Mouse (Mus musculus) urinary bladder, postnatal 25 days (tissue): ENCODE measurements at regions not wholly inside any gene's neighbourhood (a gene's known extent, or its start where the extent isn't known, plus 50 kb on each side); places are given as distances from the start of the nearest gene placed in this dataset.
A peak's percentile ranks its signal among the peaks of the same experiment; 100 is the strongest.

Experiments used
- DNase-seq: peaks from one replicate; pipeline ENCODE4 v3.0.0; 2022; ENCODE audit warnings: low spot score

- DNase-seq = no peak
Observed at GRCm38 (mm10) chr6:25321446-25321845, 365.3 kb upstream of the Tmem229a start.

- no peak for DNase-seq
Observed at GRCm38 (mm10) chr6:25320291-25320844, 364.3 kb upstream of the Tmem229a start.

- no peak for DNase-seq
Observed at GRCm38 (mm10) chr6:25307471-25307870, 351.4 kb upstream of the Tmem229a start.

GRCm38 (mm10) chr6:25304844-25305504, 348.9 kb upstream of the Tmem229a start:
- no peak for DNase-seq

GRCm38 (mm10) chr6:25291613-25292012, 335.5 kb upstream of the Tmem229a start:
- no peak for DNase-seq

GRCm38 (mm10) chr6:25287591-25287990, 331.5 kb upstream of the Tmem229a start:
- DNase-seq = no peak

GRCm38 (mm10) chr6:25286313-25286712, 330.2 kb upstream of the Tmem229a start:
- no peak for DNase-seq

- DNase-seq = no peak
Observed at GRCm38 (mm10) chr6:25278509-25278908, 322.4 kb upstream of the Tmem229a start.

GRCm38 (mm10) chr6:25277703-25278447, 321.8 kb upstream of the Tmem229a start:
- no peak for DNase-seq

GRCm38 (mm10) chr6:25276221-25276620, 320.1 kb upstream of the Tmem229a start:
- peak; percentile 11 for DNase-seq

- no peak for DNase-seq
Observed at GRCm38 (mm10) chr6:25260559-25260958, 304.5 kb upstream of the Tmem229a start.

GRCm38 (mm10) chr6:25255762-25256161, 299.7 kb upstream of the Tmem229a start:
- no peak for DNase-seq

- no peak for DNase-seq
Observed at GRCm38 (mm10) chr6:25237021-25237420, 280.9 kb upstream of the Tmem229a start.

GRCm38 (mm10) chr6:25236616-25237015, 280.5 kb upstream of the Tmem229a start:
- DNase-seq = no peak
